Mouse (Mus musculus) neural tube, embryonic 11.5 days (tissue): ENCODE results near the gene Epo. TPM values are rescaled to one million over a fixed set of nuclear protein-coding genes. Genes with fewer than 3 reads are reported as not detected.

ENCODE experiments used
- ATAC-seq: fragments of 200-750 bp; cut with Nextera tagmentation; 2 replicates; pipeline ENCODE4 v1.8.0; 2017; ENCODE audit warnings: moderate number of reproducible peaks, mild to moderate bottlenecking, moderate TSS enrichment, moderate library complexity; ENCODE audit not compliant: insufficient read depth, low FRiP score, low TSS enrichment
- DNase-seq: peaks from one replicate; pipeline ENCODE4 v3.0.0-alpha.2; 2015; ENCODE audit warnings: low spot score
- H3K27ac ChIP-seq: fragments of 300-500 bp; sonication (generic); 2 replicates; pipeline ENCODE4 v1.5.1; 2014; ENCODE audit warnings: low read depth, mild to moderate bottlenecking, low read length
- H3K27me3 ChIP-seq: fragments of 300-500 bp; sonication (generic); 2 replicates; pipeline ENCODE4 v1.6.1; 2014; ENCODE audit warnings: mild to moderate bottlenecking, low read length, mixed read lengths; ENCODE audit not compliant: control insufficient read depth, insufficient read depth
- H3K36me3 ChIP-seq: fragments of 300-500 bp; sonication (generic); 2 replicates; pipeline ENCODE4 v1.6.1; 2014; ENCODE audit warnings: mild to moderate bottlenecking, low read length, moderate library complexity, mixed read lengths; ENCODE audit not compliant: control insufficient read depth, insufficient read depth
- H3K4me1 ChIP-seq: fragments of 300-500 bp; sonication (generic); 2 replicates; pipeline ENCODE4 v1.6.1; 2014; ENCODE audit warnings: low read length, mixed read lengths; ENCODE audit not compliant: control insufficient read depth, insufficient read depth
- H3K4me2 ChIP-seq: fragments of 300-500 bp; sonication (generic); 2 replicates; pipeline ENCODE4 v1.6.1; 2014; ENCODE audit warnings: low read depth, mild to moderate bottlenecking, moderate library complexity
- H3K4me3 ChIP-seq: fragments of 300-500 bp; sonication (generic); 2 replicates; pipeline ENCODE4 v1.5.1; 2014; ENCODE audit warnings: low read depth, low read length
- H3K9ac ChIP-seq: fragments of 300-500 bp; sonication (generic); 2 replicates; pipeline ENCODE4 v1.6.1; 2014; ENCODE audit warnings: mild to moderate bottlenecking, low read length
- H3K9me3 ChIP-seq: fragments of 300-500 bp; sonication (generic); 2 replicates; pipeline ENCODE4 v1.6.1; 2016; ENCODE audit warnings: low read length; ENCODE audit not compliant: control insufficient read depth
- WGBS: fragments of 180-500 bp; shearing (Covaris S2); extraction: QIAGEN DNeasy Blood & Tissue Kit; methylation state at CpG from one replicate; pipeline ENCODE4 v1.1.7; 2014; 5-methylcytosine and 5-hydroxymethylcytosine counted together
- polyA plus RNA-seq: library from polyadenylated mRNA; unstranded; fragments of >200 nt; fragmentation: Nextera tagmentation; extraction: Ambion mirVana; gene quantifications from 2 replicates; pipeline ENCODE4 v1.2.1, GENCODE M21; 2014

Gene Epo
- polyA plus RNA-seq, 1 experiment from 2014 or later = 0.34 TPM

GRCm38 (mm10) chr5:137519691-137520550 is 13.1 kb downstream of the Epo start:
- Histone ChIP-seq H3K4me3 (no peak overlapping the region), H3K9ac (no peak overlapping the region), H3K27ac (no peak overlapping the region), H3K27me3 (no peaks in the 10 kb centered on the region), H3K36me3 (peaks cover 49% of the 10 kb centered on the region), H3K9me3 (no peaks in the 10 kb centered on the region), H3K4me2 (no peak overlapping the region), H3K4me1 (no peaks in the 10 kb centered on the region)
- WGBS = 91% methylated on average over 27 of the region's 27 CpGs
- DNase-seq (no peak), ATAC-seq (no peak)

- peaks cover 41% of the 10 kb centered on the region for H3K36me3 ChIP-seq
- H3K9me3 ChIP-seq = no peaks in the 10 kb centered on the region
- no peak within 1 kb of the TSS for H3K9ac ChIP-seq
- no peaks in the 10 kb centered on the region for H3K4me1 ChIP-seq
- no peak within 1 kb of the TSS for H3K27ac ChIP-seq
- H3K27me3 ChIP-seq = no peaks in the 10 kb centered on the region
- WGBS = 79% methylated on average over 5 of the region's 5 CpGs
- H3K4me3 ChIP-seq = no peak within 1 kb of the TSS
- DNase-seq (peak; percentile 41), ATAC-seq (no peak)
- no peak within 1 kb of the TSS for H3K4me2 ChIP-seq
These were observed 14.6 kb downstream of the Epo start, which contains the start of gene Gigyf1 for GRCm38 (mm10) chr5:137518436-137518835. TSS of gene Gigyf1 (plus strand) at chr5:137518548.

DNA sequence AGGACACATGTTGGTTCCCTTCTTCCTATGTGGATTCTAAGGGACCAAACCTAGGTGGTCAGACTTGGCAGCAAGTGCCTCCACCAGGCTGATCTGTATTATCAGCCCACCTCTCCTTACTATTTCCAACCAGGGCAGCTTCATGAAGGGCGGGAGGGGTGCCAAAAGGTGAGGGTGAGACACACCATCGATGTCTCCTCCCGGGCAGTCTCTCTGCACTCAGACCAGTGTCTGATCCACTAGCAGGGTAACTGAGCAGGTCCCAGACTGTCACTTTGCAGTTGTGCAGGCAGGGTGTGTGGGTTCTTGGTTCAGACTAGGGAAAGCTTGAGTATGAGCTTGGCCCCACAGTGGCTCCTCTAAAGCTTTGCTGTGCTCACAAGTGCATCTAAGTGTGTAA is 18.2 kb downstream of the Epo start:
- no peak for ATAC-seq
- Histone ChIP-seq H3K36me3 (peaks cover 10% of the 10 kb centered on the region), H3K4me3 (no peak overlapping the region), H3K27me3 (no peaks in the 10 kb centered on the region), H3K4me2 (no peak overlapping the region), H3K9ac (no peak overlapping the region), H3K9me3 (no peaks in the 10 kb centered on the region), H3K27ac (no peak overlapping the region), H3K4me1 (peaks cover 13% of the 10 kb centered on the region)
- 93% methylated on average over 3 of the region's 3 CpGs for WGBS
- no peak for DNase-seq

- Histone ChIP-seq H3K9ac (no peak overlapping the region), H3K27ac (no peak overlapping the region), H3K9me3 (no peaks in the 10 kb centered on the region), H3K27me3 (no peaks in the 10 kb centered on the region), H3K4me1 (peaks cover 13% of the 10 kb centered on the region), H3K4me3 (no peak overlapping the region), H3K36me3 (peaks cover 8% of the 10 kb centered on the region; the same call in 1 of the 2 replicates), H3K4me2 (no peak overlapping the region)
- ATAC-seq (no peak), DNase-seq (no peak)
- WGBS = 89% methylated on average over 12 of the region's 12 CpGs
These were observed 18.9 kb downstream of the Epo start for GRCm38 (mm10) chr5:137513951-137514721.

- H3K4me1 ChIP-seq = peaks cover 13% of the 10 kb centered on the region
- H3K4me2 ChIP-seq = no peak overlapping the region
- no peaks in the 10 kb centered on the region for H3K9me3 ChIP-seq
- 77% methylated on average over 11 of the region's 11 CpGs for WGBS
- H3K27ac ChIP-seq = no peak overlapping the region
- ATAC-seq (0 out of 2 replicates have a peak, but pooled peaks have one; percentile 32), DNase-seq (peak; percentile 66)
- 0 out of 2 replicates have a peak overlapping the region, but pooled peaks have one; percentile 5 for H3K9ac ChIP-seq
- peaks cover 2% of the 10 kb centered on the region; the same call in 1 of the 2 replicates for H3K36me3 ChIP-seq
- H3K4me3 ChIP-seq = no peak overlapping the region
- no peaks in the 10 kb centered on the region for H3K27me3 ChIP-seq
These were observed 19.9 kb downstream of the Epo start for GRCm38 (mm10) chr5:137512847-137513794.

GRCm38 (mm10) chr5:137511706-137512105 is 21.3 kb downstream of the Epo start:
- H3K4me2 ChIP-seq = peak overlapping the region; percentile 77
- H3K9ac ChIP-seq = peak overlapping the region; percentile 39; the same call in 1 of the 2 replicates
- no peaks in the 10 kb centered on the region for H3K36me3 ChIP-seq
- peaks cover 13% of the 10 kb centered on the region for H3K4me1 ChIP-seq
- DNase-seq = no peak
- ATAC-seq = no peak
- H3K27ac ChIP-seq = no peak overlapping the region
- WGBS = 68% methylated on average over 3 of the region's 3 CpGs
- H3K4me3 ChIP-seq = peak overlapping the region; percentile 100
- no peaks in the 10 kb centered on the region for H3K27me3 ChIP-seq
- no peaks in the 10 kb centered on the region for H3K9me3 ChIP-seq

GRCm38 (mm10) chr5:137510573-137511390 is 22.3 kb downstream of the Epo start:
- no peaks in the 10 kb centered on the region for H3K36me3 ChIP-seq
- DNase-seq (peak; percentile 50), ATAC-seq (peak; percentile 51)
- H3K4me3 ChIP-seq = peak overlapping the region; percentile 100
- H3K27me3 ChIP-seq = no peaks in the 10 kb centered on the region
- H3K4me2 ChIP-seq = peak overlapping the region; percentile 77
- no peaks in the 10 kb centered on the region for H3K9me3 ChIP-seq
- peak overlapping the region; percentile 80 for H3K27ac ChIP-seq
- under 1% methylated on average over 38 of the region's 83 CpGs for WGBS
- H3K9ac ChIP-seq = peak overlapping the region; percentile 99
- peaks cover 13% of the 10 kb centered on the region for H3K4me1 ChIP-seq
